Mouse (Mus musculus): ENCODE measurements around the gene Bcl9l. TPM values are rescaled to one million over a fixed set of nuclear protein-coding genes. Genes with fewer than 3 reads are reported as not detected.

Bcl9l gene
- polyA plus RNA-seq, 1 experiment: 61.6 TPM

DNA sequence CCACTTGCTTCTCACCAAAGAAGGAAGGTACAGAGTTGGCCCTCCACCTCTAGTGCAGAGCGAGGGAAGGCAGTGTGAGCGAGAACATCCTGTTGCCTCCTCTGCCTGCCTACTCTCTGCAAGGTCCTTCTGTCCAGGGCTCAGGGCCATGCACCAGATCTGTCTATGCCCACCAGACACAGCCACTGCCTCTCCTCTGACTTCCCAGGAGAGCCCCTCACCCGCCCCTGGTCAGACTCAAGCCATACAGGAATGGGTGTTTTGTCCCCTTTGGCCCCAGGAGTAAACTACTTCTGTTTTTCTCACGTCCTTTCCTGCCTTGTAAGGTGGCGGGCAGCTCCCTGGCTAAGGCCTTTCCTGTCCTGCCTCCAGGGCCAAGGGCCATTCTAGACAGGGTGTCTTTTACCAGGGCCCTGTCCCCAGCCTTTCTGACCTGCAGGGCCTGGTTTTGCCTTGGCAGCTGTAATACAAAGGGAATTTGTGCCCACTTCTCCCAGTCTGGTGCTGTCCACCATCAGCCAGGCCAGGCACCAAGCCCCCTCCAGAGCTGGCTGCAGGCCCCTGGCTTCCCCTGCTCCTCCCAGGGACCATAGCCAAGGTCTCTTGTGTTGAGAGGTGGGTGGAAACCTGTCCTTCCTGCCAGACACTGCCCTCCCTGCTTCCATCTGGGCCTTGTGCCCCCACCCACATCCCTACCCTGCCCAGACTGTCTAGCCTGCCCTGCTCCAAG lies 28.4 kb downstream of the Bcl9l start:
- H3K27ac ChIP-seq (ENCODE audit: insufficient read depth, low read length): no peak overlapping the region
- H3K4me1 ChIP-seq (ENCODE audit: control insufficient read depth, insufficient read depth, low read length): peaks cover 8% of the 10 kb centered on the region; the same call in 1 of the 2 replicates
- TF ChIP-seq CTCF (IDR thresholded peaks at IDR 0.05; ENCODE audit: borderline replicate concordance, insufficient read depth, low read length) (no peak), POLR2A (IDR thresholded peaks at IDR 0.05; ENCODE audit: low read depth, low read length) (no peak)

GRCm38 (mm10) chr9:44511935-44512716 lies 29.5 kb downstream of the Bcl9l start:
- Histone ChIP-seq H3K27ac (ENCODE audit: insufficient read depth, low read length) (no peak overlapping the region), H3K4me1 (ENCODE audit: control insufficient read depth, insufficient read depth, low read length) (peaks cover 8% of the 10 kb centered on the region; the same call in 1 of the 2 replicates)

More for the DNA sequence above, 28.4 kb downstream of the Bcl9l start:
- H3K4me3 ChIP-seq (ENCODE audit: insufficient read depth, low read length): no peak overlapping the region

DNA sequence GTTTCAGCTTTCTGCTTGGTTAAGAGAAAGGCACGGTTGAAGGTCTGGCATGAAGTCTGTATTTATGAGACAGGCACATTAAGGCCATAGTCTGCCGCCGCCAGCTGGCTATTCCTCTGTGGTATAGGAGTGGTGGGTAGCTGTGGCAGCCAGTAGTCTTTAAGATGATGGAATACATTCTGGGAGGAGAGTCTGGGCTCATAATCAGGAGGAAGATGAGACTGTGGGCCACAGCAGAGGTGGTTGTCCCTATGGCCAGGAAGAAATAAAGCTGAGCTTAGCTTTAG lies 30.0 kb downstream of the Bcl9l start:
- H3K27ac ChIP-seq (ENCODE audit: insufficient read depth, low read length): no peak overlapping the region
- peaks cover 12% of the 10 kb centered on the region for H3K4me1 ChIP-seq (ENCODE audit: control insufficient read depth, insufficient read depth, low read length)
- TF ChIP-seq CTCF (IDR thresholded peaks at IDR 0.05; ENCODE audit: borderline replicate concordance, insufficient read depth, low read length) (no peak), POLR2A (IDR thresholded peaks at IDR 0.05; ENCODE audit: low read depth, low read length) (no peak)

More at GRCm38 (mm10) chr9:44511935-44512716, 29.5 kb downstream of the Bcl9l start:
- TF ChIP-seq CTCF (IDR thresholded peaks at IDR 0.05; ENCODE audit: borderline replicate concordance, insufficient read depth, low read length) (no peak), POLR2A (IDR thresholded peaks at IDR 0.05; ENCODE audit: low read depth, low read length) (no peak)
- H3K4me3 ChIP-seq (ENCODE audit: insufficient read depth, low read length): no peak overlapping the region

GRCm38 (mm10) chr9:44513121-44513520 lies 30.5 kb downstream of the Bcl9l start:
- peaks cover 17% of the 10 kb centered on the region for H3K4me1 ChIP-seq (ENCODE audit: control insufficient read depth, insufficient read depth, low read length)
- TF ChIP-seq POLR2A (IDR thresholded peaks at IDR 0.05; ENCODE audit: low read depth, low read length): no peak
- TF ChIP-seq CTCF (IDR thresholded peaks at IDR 0.05; ENCODE audit: borderline replicate concordance, insufficient read depth, low read length): no peak

More for the DNA sequence above, 30.0 kb downstream of the Bcl9l start:
- no peak overlapping the region for H3K4me3 ChIP-seq (ENCODE audit: insufficient read depth, low read length)

GRCm38 (mm10) chr9:44513610-44514009 lies 31.0 kb downstream of the Bcl9l start:
- Histone ChIP-seq H3K4me1 (ENCODE audit: control insufficient read depth, insufficient read depth, low read length) (peaks cover 17% of the 10 kb centered on the region), H3K4me3 (ENCODE audit: insufficient read depth, low read length) (no peak overlapping the region)
- TF ChIP-seq CTCF (IDR thresholded peaks at IDR 0.05; ENCODE audit: borderline replicate concordance, insufficient read depth, low read length) (no peak), POLR2A (IDR thresholded peaks at IDR 0.05; ENCODE audit: low read depth, low read length) (no peak)

More at GRCm38 (mm10) chr9:44513121-44513520, 30.5 kb downstream of the Bcl9l start:
- Histone ChIP-seq H3K4me3 (ENCODE audit: insufficient read depth, low read length) (no peak overlapping the region), H3K27ac (ENCODE audit: insufficient read depth, low read length) (no peak overlapping the region)

DNA sequence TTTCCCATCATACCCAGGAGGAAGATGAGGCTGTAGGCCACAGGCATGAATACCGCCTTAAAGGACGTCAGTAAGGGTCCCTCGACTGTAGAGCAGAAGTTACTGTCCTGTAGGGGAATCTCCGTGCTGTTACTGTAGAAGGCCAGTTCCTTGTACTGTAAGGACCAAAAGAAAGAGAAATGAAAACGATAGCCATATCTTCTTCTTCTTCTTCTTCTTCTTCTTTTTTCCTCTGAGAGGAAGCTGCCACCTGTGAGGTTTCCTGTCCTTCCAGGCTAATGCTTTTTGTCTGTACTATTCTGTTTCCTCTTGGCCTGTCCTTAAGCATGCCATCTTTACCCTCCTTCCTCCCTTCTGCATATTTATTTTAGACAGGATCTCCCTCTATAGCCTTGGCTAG lies 31.5 kb downstream of the Bcl9l start:
- Histone ChIP-seq H3K4me3 (ENCODE audit: insufficient read depth, low read length) (no peak overlapping the region), H3K27ac (ENCODE audit: insufficient read depth, low read length) (no peak overlapping the region), H3K4me1 (ENCODE audit: control insufficient read depth, insufficient read depth, low read length) (peaks cover 14% of the 10 kb centered on the region)
- TF ChIP-seq POLR2A (IDR thresholded peaks at IDR 0.05; ENCODE audit: low read depth, low read length): no peak
- no peak for TF ChIP-seq CTCF (IDR thresholded peaks at IDR 0.05; ENCODE audit: borderline replicate concordance, insufficient read depth, low read length)

More at GRCm38 (mm10) chr9:44513610-44514009, 31.0 kb downstream of the Bcl9l start:
- H3K27ac ChIP-seq (ENCODE audit: insufficient read depth, low read length): no peak overlapping the region

GRCm38 (mm10) chr9:44515131-44515751 lies 32.6 kb downstream of the Bcl9l start:
- Histone ChIP-seq H3K4me1 (ENCODE audit: control insufficient read depth, insufficient read depth, low read length) (peaks cover 12% of the 10 kb centered on the region; the same call in 1 of the 2 replicates), H3K4me3 (ENCODE audit: insufficient read depth, low read length) (no peak overlapping the region), H3K27ac (ENCODE audit: insufficient read depth, low read length) (no peak overlapping the region)
- TF ChIP-seq CTCF (IDR thresholded peaks at IDR 0.05; ENCODE audit: borderline replicate concordance, insufficient read depth, low read length): no peak
- no peak for TF ChIP-seq POLR2A (IDR thresholded peaks at IDR 0.05; ENCODE audit: low read depth, low read length)

- TF ChIP-seq POLR2A (IDR thresholded peaks at IDR 0.05; ENCODE audit: low read depth, low read length) (no peak), CTCF (IDR thresholded peaks at IDR 0.05; ENCODE audit: borderline replicate concordance, insufficient read depth, low read length) (no peak)
- Histone ChIP-seq H3K4me1 (ENCODE audit: control insufficient read depth, insufficient read depth, low read length) (peaks cover 12% of the 10 kb centered on the region; the same call in 1 of the 2 replicates), H3K27ac (ENCODE audit: insufficient read depth, low read length) (no peak overlapping the region), H3K4me3 (ENCODE audit: insufficient read depth, low read length) (no peak overlapping the region)
These were observed 33.3 kb downstream of the Bcl9l start for GRCm38 (mm10) chr9:44515891-44516290.

DNA sequence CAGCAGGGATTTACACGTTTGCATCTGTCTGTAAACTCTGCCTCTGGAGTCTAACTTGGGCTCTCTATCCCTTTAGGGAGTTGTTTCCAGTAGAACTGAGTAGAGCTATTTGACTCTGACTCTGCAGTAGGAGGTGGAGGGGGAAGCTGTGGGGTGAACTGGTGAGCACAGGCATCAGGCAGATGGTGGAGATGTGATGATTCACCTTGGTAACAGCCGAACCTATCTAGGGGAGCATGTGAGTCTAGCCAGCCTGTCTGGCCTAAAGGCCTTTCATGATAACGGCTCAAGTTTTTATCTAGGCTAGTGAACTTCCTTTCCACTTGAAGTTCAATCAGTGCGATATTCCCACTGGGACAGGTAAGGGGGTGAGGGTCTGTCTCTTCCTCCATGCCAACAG lies 34.7 kb downstream of the Bcl9l start:
- Histone ChIP-seq H3K4me3 (ENCODE audit: insufficient read depth, low read length) (no peak overlapping the region), H3K4me1 (ENCODE audit: control insufficient read depth, insufficient read depth, low read length) (peaks cover 9% of the 10 kb centered on the region; the same call in 1 of the 2 replicates), H3K27ac (ENCODE audit: insufficient read depth, low read length) (peak overlapping the region; percentile 6; the same call in 1 of the 2 replicates)
- TF ChIP-seq POLR2A (IDR thresholded peaks at IDR 0.05; ENCODE audit: low read depth, low read length): no peak
- TF ChIP-seq CTCF (IDR thresholded peaks at IDR 0.05; ENCODE audit: borderline replicate concordance, insufficient read depth, low read length): no peak
